Mouse (Mus musculus): ENCODE measurements around the gene Mrpl43.

The Mrpl43 gene

GRCm38 (mm10) chr19:44977148-44977547, 29.1 kb downstream of the Mrpl43 start:
- DNase-seq (ENCODE audit: low spot score), result no peak

DNA sequence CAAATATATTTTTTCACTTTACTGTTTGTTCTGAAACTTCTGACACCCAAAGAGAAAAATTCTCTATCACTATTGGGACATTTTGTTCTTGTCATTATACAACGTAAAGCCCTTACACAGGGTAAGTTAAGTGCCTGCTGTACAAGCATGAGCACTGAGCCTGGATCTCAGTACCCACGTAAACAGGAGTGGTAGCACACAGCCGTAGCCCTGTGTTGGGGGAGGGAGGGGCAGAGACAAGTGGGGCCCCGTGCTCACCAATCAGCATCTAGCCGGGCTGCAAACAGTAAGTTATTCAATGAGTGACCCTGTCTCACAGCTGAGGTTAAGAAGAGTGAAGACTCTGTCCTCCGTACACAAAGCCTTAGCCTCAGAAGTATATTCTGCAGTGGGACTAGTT, 29.6 kb downstream of the Mrpl43 start:
- no peak for DNase-seq (ENCODE audit: low spot score)

GRCm38 (mm10) chr19:44968329-44968728, 37.9 kb downstream of the Mrpl43 start:
- no peak for DNase-seq (ENCODE audit: low spot score)

- DNase-seq (ENCODE audit: low spot score), result no peak
Observed at GRCm38 (mm10) chr19:44965978-44966377, 40.3 kb downstream of the Mrpl43 start.

GRCm38 (mm10) chr19:44959633-44960032, 46.6 kb downstream of the Mrpl43 start:
- no peak for DNase-seq (ENCODE audit: low spot score)
